Mouse (Mus musculus) kidney, adult 18-20 months (tissue): ENCODE measurements around the gene Gal3st2b.
"Not testable (repeated sequence)": the region's sequence is repeated elsewhere in the genome, so short reads cannot be mapped to it uniquely, and the experiment has no call there.

Experiments
- DNase-seq: peaks from one replicate; pipeline ENCODE4 v3.0.0; 2021

The Gal3st2b gene

GRCm38 (mm10) chr1:93986167-93986566 lies 68.1 kb downstream of the Gal3st2b start:
- DNase-seq, result no peak

- no peak for DNase-seq
Measured at GRCm38 (mm10) chr1:93988786-93989185, 70.7 kb downstream of the Gal3st2b start.

GRCm38 (mm10) chr1:93990209-93990608 lies 72.1 kb downstream of the Gal3st2b start, which contains the start of gene Gal3st2c:
Gene Gal3st2c, plus strand, starts transcription at chr1:93990509.
- not testable (repeated sequence) for DNase-seq

GRCm38 (mm10) chr1:93991068-93991467 lies 73.0 kb downstream of the Gal3st2b start:
- DNase-seq, result not testable (repeated sequence)

GRCm38 (mm10) chr1:93991491-93991890 lies 73.4 kb downstream of the Gal3st2b start:
- DNase-seq, result not testable (repeated sequence)
